Mouse (Mus musculus) heart, postnatal 25 days (tissue): ENCODE measurements around the gene Optn. TPM values are rescaled to one million over a fixed set of nuclear protein-coding genes. Genes with fewer than 3 reads are reported as not detected.

Experiments
- DNase-seq: peaks from one replicate; pipeline ENCODE4 v3.0.0; 2022; ENCODE audit warnings: low spot score
- intact Hi-C: fragments of 180-260 bp; cut with DNase I; formaldehyde crosslinking; loops from one replicate; pipeline ENCODE4 v1.15.1; 2025
- total RNA-seq, 2 experiments: library from RNA; stranded (reverse); gene quantifications; 2 replicates each; pipeline ENCODE4 v1.2.3; 2021

Optn gene
- total RNA-seq, 2 experiments from 2014 or later, result 52.6 to 63.8 TPM

DNA sequence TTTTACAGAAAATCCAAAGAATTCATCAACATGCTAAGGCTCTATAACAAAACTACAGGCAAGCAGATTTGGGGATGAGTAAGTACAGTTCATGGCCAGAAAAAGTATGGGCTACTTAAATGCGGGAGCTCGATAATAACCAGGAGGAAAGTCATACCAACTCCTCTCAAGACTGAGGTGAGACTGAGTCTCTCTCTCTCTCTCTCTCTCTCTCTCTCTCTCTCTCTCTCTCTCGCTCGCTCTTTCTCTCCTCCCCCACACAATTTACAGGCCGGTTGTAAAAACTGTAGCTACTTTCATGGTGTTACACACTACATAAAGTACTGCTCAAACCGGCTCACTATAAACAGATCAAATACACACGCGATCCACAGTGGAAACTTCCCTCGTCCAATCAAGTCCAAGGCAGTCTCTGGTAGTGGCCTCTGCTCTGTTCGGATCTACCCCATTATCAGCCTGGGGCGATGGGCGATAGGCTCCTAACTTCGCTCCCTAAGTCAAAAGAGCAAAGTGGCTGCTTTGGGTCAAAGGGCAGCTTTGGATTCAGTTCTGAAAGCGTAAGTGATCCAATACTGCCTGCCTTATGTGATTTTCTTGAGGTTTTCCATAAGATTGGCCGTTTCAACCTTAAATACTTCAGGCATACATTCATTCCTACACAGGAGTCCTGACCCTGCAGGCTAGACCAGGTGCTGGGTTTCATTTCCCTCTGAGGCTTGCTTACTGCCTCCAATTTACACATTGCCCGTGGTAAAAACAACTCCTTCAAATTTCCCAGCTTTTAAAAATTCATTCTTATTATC is 1.2 kb downstream of the Optn start:
- intact Hi-C loops, result no loop called here
- no peak for DNase-seq

DNA sequence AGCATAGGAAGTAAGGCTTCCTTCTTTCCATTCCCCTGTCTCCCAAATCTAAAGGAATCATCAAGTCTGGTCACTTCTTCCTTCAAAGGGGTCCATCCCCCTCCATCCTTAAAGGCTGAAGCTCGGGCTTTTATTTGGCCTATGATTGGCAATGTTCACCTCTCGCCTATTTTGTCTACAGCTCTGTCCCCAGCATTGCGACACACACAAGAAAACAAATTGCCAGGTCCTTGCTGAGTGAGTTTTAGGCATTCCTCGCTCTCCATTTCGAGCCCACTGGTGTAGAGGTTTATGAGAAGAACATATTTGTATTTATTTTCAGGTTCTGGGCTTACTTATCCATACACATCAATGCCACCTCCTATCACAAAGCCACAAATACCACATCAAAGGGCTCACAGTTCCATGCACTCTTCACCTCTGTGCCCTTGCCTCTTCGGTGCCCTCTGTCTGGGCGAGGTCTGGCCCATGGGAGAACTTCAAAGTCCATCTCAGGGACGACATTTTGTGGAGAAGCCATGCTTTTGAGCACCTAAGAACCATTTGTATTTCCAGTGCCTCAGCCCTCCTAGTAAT is 2.6 kb downstream of the Optn start:
- DNase-seq, result no peak
- intact Hi-C loops, result no loop called here

DNA sequence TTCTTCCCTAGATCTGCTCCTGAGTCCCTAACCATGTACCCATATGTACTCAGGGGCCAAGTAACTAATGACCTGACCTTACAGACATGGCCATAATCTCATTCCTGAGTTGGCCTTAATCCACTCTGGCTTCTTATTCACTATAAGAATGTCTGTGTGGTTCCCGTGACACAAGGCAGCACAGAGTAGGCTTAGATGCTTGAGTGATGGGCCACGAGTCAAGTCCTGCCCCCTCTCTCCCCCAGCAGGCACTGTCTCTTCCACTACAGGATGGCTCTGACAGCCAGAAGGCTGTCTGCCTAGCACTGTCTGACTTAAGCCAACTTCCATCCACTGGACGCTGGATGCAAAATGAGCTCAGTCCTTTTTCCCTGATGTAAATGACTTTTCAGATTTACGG is 3.9 kb downstream of the Optn start:
- intact Hi-C loops, result no loop called here
- no peak for DNase-seq

DNA sequence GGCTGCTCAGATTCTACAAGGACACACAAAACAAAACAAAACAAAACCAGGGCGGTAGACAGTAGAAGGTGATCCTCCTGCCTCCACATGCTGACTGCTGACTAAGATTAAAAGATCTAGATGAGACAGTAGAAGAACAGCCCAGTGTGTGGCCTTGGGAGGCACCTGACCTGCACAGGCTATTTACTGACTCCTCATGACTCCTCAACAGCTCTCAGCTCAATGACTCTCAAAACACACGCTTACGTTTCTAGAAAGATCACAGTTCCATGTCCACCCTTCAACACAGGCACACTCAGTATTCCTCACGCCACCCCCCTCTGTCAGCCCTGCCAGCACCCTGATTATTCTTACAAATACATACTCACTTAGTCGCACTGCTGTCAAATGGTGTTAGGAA is 5.4 kb downstream of the Optn start:
- intact Hi-C loops, result no loop called here
- DNase-seq, result no peak

DNA sequence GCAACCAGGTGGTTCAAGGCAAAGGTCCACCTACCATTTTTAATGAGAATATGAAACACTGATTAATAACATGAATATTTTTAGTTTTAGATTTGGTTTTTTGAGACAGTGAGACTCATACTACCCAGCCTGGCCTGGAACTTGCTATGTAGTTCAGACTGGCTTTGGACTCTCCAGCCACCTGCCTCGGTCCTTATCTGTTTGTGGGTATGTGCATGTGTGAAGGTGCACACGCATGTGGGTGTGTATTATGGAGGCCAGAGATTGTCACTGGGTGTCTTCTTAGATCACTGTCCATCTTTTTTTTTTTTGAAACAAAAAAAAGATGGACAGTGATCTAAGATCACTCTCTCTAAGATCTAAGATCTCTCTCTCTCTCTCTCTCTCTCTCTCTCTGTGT is 13.3 kb downstream of the Optn start:
- DNase-seq, result no peak
- intact Hi-C loops, result no loop called here

DNA sequence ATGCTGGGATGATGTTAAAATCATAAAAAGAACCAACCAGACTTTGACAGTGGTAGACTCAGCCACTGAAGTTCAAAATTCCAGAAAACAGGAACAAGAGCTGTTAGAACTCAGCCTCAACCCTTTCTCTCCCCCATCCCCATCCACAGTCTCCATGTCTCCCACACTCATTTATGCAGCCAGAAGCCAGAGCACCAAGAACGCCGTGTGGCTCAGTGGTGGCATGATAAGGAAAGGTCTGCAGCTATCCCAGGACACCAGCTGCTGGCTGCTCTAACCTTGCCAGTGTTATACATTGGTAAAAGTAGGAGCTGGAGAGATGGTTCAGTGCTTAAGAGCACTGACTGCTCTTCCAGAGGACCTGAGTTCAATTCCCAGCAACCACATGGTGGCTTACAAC is 16.8 kb downstream of the Optn start:
- DNase-seq, result no peak
- intact Hi-C loops, result no loop called here

DNA sequence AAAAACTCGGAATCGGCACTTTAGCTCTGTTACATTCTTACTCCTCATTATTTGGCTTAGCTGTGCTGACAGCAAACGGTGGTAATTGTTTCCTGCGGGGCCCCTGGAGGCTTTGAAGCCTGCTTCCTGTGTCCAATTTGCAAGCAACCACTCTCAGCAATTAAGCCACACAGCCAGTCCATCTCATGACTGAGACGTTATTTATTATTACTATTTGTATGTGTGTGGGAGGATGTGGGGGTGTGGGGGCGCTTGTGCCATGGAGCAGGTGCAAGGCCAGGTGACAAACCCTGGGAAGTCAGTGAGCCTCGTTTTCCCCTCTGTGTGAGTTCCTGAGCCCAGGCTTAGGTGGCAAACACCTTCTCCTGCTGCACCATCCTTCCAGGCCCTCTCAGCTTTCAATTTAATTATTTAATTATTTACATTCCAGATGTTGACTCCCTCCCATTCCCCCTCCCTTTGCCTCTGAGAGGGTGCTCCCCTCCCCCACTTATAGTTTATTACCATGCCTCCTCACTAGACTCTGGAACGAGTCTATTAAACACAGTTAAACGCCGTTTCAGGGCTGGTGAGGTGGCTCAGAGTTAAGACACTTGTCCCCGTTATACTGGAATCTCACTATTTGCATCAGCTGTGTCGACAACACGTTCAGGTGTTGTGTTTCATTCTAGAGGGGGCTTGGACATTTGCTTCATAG is 18.4 kb downstream of the Optn start:
- intact Hi-C loops, result no loop called here
- no peak for DNase-seq

DNA sequence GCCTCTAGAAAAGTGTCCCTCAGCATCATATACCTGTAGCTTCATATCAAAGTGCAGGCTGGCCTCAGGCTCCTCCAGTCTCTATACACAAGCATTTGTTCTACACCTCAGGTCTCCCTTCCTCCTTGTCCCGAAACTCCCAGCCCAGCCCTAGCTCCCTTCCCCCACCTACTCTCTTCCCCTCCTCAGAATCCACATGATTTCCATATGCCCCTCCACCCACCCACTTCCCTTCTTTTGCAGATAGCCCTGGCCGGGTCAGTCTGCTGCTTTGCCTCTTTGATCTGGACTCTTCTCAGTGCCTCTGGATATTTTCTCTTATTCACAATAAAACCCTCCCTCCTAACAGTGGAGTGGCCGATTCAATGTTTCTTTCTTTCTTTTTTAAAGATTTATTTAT is 19.5 kb downstream of the Optn start:
- intact Hi-C loops, result no loop called here
- no peak for DNase-seq

DNA sequence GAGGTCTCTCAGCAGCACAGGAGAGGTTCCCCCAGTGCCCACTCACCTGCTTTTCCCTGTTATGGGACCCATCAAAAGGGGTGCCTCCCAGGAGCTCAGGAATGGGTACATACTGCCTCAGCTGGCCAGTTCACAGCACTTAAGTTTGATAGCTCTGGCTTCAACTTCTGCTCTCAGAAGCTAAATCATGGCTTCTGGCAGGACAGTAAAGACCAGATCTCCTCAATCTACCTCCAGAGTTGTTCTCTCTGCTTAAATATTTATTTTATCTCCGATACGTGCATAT is 20.4 kb downstream of the Optn start:
- DNase-seq, result no peak
- intact Hi-C loops, result no loop called here

DNA sequence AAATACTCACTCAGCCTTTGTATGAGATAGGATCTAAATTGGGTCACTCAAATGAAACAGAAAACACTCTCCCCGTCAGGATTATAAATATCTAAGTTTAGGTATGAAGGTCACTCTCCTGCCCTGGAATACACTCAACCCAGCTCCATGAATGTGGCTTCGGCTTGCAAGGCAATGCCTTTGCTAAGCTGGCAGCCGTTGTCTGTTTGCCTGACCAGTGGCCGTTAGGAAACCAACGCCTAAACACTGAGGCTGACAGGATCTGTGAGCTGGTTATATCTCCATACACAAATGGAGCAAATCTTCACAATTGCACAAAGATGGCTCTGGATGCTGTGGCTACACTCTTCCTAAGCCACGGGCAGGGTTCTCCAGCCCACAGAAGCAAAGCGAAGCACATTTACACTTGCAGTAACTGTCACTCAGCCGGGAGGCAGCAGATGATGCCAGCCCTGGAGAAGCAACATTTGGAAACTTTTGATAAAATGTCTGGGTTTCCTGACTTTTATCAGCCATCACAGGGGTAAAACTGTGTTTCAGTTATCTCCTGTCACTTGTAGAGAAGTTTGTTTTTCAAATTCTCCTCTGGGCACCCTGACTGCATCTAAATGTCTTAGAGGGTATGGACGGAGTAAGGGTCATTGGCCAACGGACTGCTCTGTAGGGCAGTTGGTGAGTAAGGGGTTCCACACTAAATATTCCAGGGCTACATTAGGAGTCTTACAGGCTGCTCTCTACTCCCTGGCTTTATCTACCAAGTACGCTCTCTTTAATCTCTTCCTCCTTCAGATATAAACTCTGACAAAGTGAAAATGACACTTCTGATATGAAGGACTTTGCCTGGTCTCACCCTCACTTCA is 21.0 kb downstream of the Optn start:
- intact Hi-C loops, result no loop called here
- DNase-seq, result no peak

DNA sequence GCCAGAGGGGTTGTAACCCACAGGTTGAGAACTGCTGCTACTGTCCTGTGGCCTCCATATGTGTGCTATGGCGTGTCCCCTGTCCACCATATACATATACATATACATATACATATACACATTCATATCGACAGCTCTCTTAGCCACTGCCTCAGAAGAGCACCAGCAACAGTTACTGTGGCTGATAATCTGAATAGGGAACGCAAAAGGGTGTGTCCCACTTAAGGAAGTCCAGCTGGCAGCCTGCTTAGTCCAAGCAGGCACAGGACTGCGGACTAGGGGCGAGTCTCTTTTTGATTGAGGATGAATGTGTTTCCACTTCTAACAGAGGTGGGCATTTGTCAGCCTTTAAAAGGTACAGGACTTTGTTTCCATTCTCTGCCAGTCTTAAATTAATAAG is 22.0 kb downstream of the Optn start:
- intact Hi-C loops, result no loop called here
- DNase-seq, result no peak

DNA sequence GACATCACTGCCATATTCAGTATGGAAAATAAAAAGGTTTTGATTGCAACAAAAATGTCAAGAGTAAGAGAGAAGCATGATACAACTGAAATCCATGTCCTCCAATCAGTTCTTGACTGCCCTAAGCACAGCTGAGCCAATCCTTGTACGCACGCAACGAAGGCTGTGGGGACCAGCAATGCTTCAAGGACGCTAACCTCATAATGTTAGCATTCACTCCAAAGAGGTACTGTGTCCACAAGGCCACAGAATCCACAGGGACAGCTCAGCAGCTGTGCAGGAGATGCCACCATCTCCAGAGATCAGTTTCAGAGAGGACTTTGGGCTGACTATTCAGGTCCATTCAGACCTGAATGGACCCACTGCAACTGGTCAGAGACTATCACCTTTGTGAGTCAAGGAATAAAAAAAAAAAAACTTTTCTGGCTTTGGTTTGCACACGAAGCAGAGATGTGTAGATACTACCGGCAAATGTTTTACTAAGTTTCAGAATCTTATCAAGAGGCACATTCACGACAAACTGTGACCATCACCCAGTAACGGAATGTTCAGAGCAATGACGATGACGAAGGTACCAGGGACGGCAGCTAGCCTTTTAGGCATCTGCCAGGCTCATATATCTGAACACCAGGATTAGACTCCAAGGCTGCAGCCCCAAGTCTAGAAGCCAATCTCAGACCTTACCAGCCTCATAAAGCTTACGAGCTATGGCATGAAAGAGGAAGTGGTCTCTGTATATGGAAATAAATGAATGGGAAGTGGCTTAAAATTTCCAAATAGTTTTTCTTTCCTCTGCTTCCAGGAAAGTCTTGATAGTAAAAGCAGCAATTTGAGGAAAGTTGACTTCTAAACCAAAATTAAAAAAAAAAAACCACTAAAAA is 23.3 kb downstream of the Optn start:
- DNase-seq, result no peak
- intact Hi-C loops, result no loop called here

DNA sequence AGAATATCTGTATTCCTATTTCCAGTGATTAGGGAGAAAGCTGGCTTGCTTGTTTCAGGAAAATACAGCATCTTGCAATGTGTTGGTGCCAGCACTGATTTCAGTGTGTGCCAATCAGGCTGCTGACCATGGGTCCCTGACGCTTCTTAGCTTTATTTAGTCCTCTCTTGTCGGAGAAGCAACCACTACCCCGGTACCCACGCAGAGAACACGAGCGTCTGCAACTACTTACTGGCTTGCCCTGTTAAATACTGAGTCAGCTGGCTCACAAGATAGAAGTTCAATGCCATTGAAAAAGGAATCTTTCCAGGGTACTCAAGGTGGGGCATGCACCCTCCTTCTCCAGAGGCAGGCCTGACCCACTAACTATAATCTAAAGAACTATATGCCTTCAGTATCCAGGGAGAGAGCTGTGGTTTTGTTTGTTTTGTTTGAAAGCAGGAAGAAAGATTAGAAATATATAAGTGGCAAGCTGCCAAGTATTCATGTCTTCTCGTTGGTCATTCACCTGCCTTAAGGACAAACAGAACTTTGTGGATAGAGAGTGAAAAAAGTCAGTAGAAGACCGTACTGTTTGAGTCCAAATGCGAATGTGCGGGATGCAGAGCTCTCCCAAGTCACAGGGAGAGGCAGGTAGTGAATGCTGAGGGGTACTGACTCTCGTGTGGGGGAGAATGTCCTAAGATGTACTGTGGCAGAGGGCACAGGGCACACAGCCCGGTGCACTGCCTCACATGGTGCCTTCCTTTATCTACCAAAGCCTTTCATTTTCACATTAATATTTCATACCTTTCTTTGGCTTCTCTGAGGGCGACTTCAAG is 24.3 kb downstream of the Optn start:
- intact Hi-C loops, result no loop called here
- no peak for DNase-seq

DNA sequence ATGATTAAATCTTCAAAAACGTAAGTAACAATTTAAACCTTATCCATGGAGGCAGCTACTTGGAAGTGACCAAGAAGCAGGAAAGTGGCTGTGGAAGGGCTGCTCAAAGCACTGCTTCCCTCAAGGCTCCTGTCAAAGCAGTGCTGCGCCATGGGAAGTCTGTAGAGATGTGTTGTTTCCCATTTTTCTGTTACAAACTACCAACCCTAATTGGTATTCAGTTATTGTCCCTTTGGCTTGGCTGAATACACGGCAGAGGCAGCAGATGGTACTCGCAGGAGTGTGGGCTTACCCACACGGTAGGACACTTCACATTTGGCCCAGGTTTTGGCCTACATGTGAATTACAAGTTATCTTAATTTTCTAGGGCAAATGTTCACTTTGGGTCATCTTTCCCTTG is 25.5 kb downstream of the Optn start:
- no peak for DNase-seq
- intact Hi-C loops, result no loop called here

DNA sequence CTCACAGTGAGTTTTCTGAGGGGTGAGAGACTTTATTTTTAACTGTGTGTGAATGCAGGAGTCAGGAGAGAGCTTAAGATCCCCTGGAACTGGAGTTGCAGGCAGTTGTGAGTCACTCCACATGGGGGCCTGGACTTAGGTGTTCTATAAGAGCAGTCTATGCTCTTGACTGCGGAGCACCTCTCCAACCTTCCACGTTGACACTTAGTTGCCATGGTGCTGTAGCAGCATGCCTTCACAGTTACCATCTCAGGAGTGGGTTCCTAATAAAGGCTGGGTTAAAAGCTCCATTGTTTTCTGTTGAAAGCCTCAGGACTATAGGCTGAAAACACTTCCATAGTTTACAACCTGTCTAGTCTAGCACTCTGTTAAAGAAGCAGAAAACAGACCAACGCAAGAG is 26.5 kb downstream of the Optn start:
- DNase-seq, result no peak
- intact Hi-C loops, result no loop called here

DNA sequence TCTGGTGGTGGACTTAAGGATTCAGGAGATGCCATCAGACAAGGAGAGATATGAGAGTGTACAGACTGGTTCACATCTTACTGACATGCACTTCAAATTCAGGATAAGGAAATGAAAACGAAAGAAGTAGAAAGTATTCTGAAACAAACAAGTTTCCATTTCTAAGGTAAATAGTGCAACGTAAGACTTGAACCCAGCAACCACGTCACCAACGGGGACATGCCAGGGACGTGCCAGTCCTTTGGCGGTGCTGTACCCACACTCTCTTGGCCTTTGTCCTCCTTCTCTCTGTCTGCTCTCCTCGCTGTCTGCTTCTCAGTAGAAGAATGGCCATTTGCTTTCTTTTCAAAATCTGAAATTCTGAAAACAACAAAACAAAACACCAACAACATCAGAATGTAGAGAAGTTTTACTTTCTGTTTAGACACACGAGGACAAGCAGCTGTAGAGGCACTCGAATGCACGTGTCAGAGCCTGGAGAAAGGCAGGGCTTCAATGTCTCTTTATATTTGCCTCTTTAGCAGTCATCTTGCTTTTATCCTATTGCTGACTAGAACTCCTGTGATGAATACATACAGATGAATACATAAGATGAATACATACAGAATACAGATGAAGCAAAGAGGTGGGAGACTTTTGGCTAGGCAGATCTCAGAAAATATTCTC is 27.3 kb downstream of the Optn start:
- intact Hi-C loops, result no loop called here
- DNase-seq, result no peak

DNA sequence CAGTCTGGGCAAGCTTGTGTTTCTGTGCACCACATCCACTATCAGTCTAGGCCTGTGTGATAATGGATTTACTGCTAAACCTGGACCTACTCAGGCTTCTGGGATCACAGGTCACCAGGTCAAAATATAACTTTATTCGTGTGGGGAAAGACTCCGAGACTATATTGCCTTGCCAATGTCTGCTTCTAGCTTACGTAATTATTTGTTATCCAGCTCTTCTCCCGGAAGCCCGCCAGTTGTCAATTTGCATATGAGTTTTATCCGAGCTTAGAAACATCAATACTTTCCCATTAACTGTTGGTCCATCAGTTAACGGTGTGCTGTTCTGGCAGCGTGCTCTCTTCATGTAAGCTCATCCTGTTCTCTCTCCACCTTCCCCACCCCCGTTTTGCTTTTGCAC is 28.6 kb downstream of the Optn start:
- intact Hi-C loops, result no loop called here
- DNase-seq, result no peak

DNA sequence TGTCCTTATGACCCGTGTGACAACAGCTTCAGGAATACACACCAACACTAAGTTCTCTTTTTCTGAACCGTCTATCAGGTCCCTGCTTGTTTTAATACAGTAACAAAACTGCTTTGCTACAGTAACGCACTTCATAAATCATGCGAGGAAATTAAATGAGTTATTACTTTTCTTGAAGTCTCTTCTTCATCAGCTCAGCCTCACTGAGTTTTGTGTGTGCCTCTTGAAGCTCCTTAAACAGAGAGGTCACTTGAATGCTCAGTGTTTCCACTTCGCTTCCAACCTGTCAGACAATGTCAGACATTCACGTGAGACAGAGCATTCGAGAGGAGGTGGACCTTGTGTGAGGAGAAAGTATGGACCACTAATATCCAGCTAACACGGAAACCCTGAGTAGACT is 29.1 kb downstream of the Optn start:
- intact Hi-C loops, result no loop called here
- DNase-seq, result no peak
